Mouse (Mus musculus) embryonic facial prominence, embryonic 14.5 days (tissue): ENCODE results near the gene Efhd2. TPM values are rescaled to one million over a fixed set of nuclear protein-coding genes. Genes with fewer than 3 reads are reported as not detected.

Experiments used
- ATAC-seq: fragments of 200-750 bp; cut with Nextera tagmentation; 2 replicates; pipeline ENCODE4 v1.8.0; 2017; ENCODE audit warnings: low read depth, moderate number of reproducible peaks, moderate TSS enrichment
- DNase-seq: peaks from one replicate; pipeline ENCODE4 v3.0.0-alpha.2; 2015; ENCODE audit warnings: low spot score
- H3K27ac ChIP-seq: fragments of 300-500 bp; sonication (generic); replicated peaks from 2 replicates; pipeline ENCODE4 v1.5.1; 2014; ENCODE audit warnings: low read depth, mild to moderate bottlenecking, low read length, moderate library complexity
- H3K27me3 ChIP-seq: fragments of 300-500 bp; sonication (generic); replicated peaks from 2 replicates; pipeline ENCODE4 v1.6.1; 2014; ENCODE audit warnings: low read length; ENCODE audit not compliant: control insufficient read depth, insufficient read depth
- H3K36me3 ChIP-seq: fragments of 300-500 bp; sonication (generic); 2 replicates; pipeline ENCODE4 v1.6.1; 2014; ENCODE audit warnings: low read length, mixed read lengths; ENCODE audit not compliant: control insufficient read depth, insufficient read depth
- H3K4me1 ChIP-seq: fragments of 300-500 bp; sonication (generic); 2 replicates; pipeline ENCODE4 v1.6.1; 2014; ENCODE audit warnings: antibody characterized with exemption, low read length; ENCODE audit not compliant: control insufficient read depth, insufficient read depth
- H3K4me2 ChIP-seq: fragments of 300-500 bp; sonication (generic); 2 replicates; pipeline ENCODE4 v1.6.1; 2014; ENCODE audit warnings: low read depth, mild to moderate bottlenecking, low read length, moderate library complexity, mixed read lengths
- H3K4me3 ChIP-seq: fragments of 300-500 bp; sonication (generic); 2 replicates; pipeline ENCODE4 v1.5.1; 2014; ENCODE audit warnings: low read depth, mild to moderate bottlenecking, low read length
- H3K9ac ChIP-seq: fragments of 300-500 bp; sonication (generic); 2 replicates; pipeline ENCODE4 v1.6.1; 2014; ENCODE audit warnings: low read depth, mild to moderate bottlenecking, low read length, moderate library complexity, mixed read lengths
- H3K9me3 ChIP-seq: fragments of 300-500 bp; sonication (generic); 2 replicates; pipeline ENCODE4 v1.6.1; 2016; ENCODE audit warnings: low read length; ENCODE audit not compliant: control insufficient read depth
- WGBS: fragments of 180-500 bp; shearing (Covaris S2); extraction: QIAGEN DNeasy Blood & Tissue Kit; methylation state at CpG from one replicate; pipeline ENCODE4 v1.1.7; 2014; 5-methylcytosine and 5-hydroxymethylcytosine counted together
- polyA plus RNA-seq: library from polyadenylated mRNA; unstranded; fragments of >200 nt; fragmentation: Nextera tagmentation; extraction: Ambion mirVana; gene quantifications from 2 replicates; pipeline ENCODE4 v1.2.1, GENCODE M21; 2014

Gene Efhd2
- polyA plus RNA-seq, 1 experiment from 2014 or later = 61.6 TPM

DNA sequence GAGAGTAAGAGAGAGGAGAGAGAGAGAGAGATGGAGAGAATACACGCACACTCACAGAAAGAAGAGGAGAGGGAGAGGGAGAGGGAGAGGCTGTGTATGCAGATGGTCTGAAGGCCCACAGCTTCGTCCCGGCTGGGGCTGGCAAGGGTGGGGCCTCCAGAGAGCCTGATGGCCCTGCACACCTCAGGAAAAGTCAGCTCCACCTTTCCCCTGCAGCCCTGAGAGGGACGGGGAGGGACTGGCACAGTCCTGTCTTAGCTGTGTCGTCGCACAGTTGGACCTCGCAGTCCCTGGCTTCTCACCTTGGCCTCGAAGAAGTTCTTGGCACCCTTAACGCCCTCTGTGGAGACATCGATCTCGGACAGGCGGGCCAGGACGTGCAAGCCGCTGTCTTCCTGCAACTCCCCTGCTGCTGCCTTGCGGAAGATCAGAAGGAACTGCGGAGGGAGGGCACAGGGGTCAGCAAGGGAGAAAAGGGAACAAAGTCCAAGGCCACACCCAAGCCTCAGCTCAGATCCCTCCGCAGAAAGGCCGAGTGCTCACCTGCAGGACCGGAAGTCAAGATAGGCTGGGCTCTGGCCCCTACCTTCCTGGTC lies 14.4 kb downstream of the Efhd2 start:
- H3K4me1 ChIP-seq = no peaks in the 10 kb centered on the region
- no peak overlapping the region for H3K4me2 ChIP-seq
- DNase-seq = no peak
- 68% methylated on average over 15 of the region's 19 CpGs for WGBS
- H3K27ac ChIP-seq = no peak overlapping the region
- ATAC-seq = no peak
- H3K9me3 ChIP-seq = no peaks in the 10 kb centered on the region
- H3K4me3 ChIP-seq = no peak overlapping the region
- H3K9ac ChIP-seq = no peak overlapping the region
- no peaks in the 10 kb centered on the region for H3K27me3 ChIP-seq
- peaks cover 16% of the 10 kb centered on the region; the same call in 1 of the 2 replicates for H3K36me3 ChIP-seq

DNA sequence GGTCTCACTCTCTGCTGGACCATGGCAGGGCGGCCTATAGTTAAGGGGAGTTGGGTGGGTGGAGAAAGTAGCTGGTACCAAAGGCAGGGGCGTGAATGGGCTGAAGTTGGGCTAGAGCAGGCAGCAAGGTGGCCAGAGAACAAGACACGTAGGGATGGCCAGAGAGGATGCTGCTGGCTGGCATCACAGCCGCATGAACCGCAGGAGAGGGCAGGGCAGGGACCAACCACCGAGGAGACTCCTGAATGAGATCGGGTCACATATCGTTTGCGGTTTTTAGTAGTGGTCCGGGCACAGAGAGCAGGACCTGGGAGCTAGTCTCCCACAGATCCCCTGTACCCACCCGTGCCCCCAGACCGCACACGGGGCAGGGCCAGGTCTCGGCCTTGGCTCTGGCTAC lies 15.4 kb downstream of the Efhd2 start:
- H3K4me3 ChIP-seq = no peak overlapping the region
- 90% methylated on average over 11 of the region's 14 CpGs for WGBS

DNA sequence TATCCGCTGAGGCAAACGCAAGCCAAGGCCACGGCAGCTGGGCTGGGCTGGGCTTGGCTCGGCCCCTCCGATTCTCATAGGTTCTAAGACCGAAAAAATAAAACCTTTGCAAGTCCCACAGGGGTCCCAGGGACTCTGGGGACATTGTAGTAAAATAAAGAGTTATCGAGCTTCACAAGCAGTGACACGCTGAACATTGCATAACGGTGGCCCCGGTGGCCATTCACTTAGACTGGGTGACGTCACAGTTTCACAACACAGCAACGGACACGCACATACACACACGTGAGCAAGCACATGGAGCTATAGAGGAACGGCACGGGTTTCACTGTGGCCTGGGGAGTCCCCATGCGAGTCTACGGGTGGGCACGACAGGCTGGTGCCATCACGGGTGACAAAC lies 16.2 kb downstream of the Efhd2 start:
- Histone ChIP-seq H3K4me3 (no peak overlapping the region), H3K27me3 (no peaks in the 10 kb centered on the region), H3K36me3 (peaks cover 16% of the 10 kb centered on the region; the same call in 1 of the 2 replicates), H3K4me1 (no peaks in the 10 kb centered on the region), H3K27ac (no peak overlapping the region), H3K9me3 (no peaks in the 10 kb centered on the region), H3K4me2 (no peak overlapping the region), H3K9ac (no peak overlapping the region)
- WGBS = 87% methylated on average over 20 of the region's 20 CpGs
- DNase-seq (no peak), ATAC-seq (no peak)

More for the DNA sequence above, 15.4 kb downstream of the Efhd2 start:
- Histone ChIP-seq H3K27ac (no peak overlapping the region), H3K36me3 (peaks cover 16% of the 10 kb centered on the region; the same call in 1 of the 2 replicates), H3K9me3 (no peaks in the 10 kb centered on the region), H3K4me2 (no peak overlapping the region), H3K9ac (no peak overlapping the region), H3K27me3 (no peaks in the 10 kb centered on the region), H3K4me1 (no peaks in the 10 kb centered on the region)
- ATAC-seq (no peak), DNase-seq (no peak)

DNA sequence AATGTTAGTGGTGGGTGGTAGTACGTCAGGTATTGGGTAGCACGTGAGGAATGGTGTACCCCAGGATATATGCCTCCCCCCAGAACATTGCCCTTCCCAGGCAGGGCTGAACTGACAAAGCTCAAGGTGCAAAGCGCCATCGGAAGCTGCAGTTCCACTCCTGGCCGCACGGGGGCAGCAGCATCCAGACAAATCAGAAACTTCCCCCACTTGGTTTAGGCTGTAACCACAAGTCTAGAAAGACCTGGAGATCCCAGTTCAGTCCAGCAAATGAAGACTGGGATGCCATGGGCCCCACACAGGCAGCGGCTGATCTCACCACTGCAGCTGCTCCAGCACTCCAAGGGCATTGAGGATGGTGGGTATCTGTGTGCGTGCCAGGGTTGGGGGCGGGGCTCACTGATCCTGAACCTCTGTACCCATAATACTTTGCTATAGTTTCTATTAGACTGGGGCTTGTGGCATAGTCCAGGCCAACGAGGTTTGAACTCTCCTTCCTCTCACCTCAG lies 17.2 kb downstream of the Efhd2 start:
- no peaks in the 10 kb centered on the region for H3K4me1 ChIP-seq
- peaks cover 16% of the 10 kb centered on the region; the same call in 1 of the 2 replicates for H3K36me3 ChIP-seq
- DNase-seq (peak; percentile 83), ATAC-seq (peak; percentile 85)
- WGBS = 13% methylated on average over 10 of the region's 10 CpGs
- H3K9ac ChIP-seq = no peak overlapping the region
- H3K9me3 ChIP-seq = no peaks in the 10 kb centered on the region
- H3K4me2 ChIP-seq = no peak overlapping the region
- H3K27ac ChIP-seq = no peak overlapping the region
- H3K27me3 ChIP-seq = no peaks in the 10 kb centered on the region
- no peak overlapping the region for H3K4me3 ChIP-seq

DNA sequence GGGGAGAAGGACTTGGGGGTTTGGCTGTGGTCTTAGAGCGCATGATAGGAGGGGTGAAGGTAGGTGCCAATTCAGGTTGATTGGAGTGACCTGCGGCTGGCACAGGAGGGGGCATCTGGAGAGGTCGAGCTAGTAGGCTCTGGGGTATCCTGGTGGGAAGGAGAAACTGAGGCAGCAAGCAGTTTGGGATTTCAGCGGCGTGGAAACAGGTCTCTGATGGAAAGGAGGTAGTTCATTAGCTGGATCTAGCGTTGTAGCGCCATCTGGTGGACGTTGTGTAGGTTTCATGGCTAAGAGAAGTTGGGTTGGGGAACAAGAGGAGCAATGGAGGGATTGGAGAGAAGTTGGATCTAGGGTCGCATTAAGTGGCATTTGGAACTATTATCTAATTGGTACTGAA lies 21.3 kb downstream of the Efhd2 start:
- no peak for ATAC-seq
- DNase-seq = peak; percentile 64
- no peaks in the 10 kb centered on the region for H3K36me3 ChIP-seq
- no peaks in the 10 kb centered on the region for H3K9me3 ChIP-seq
- H3K27ac ChIP-seq = no peak overlapping the region
- no peaks in the 10 kb centered on the region for H3K27me3 ChIP-seq
- 76% methylated on average over 9 of the region's 9 CpGs for WGBS
- H3K4me1 ChIP-seq = no peaks in the 10 kb centered on the region
- no peak overlapping the region for H3K9ac ChIP-seq
- H3K4me3 ChIP-seq = no peak overlapping the region
- no peak overlapping the region for H3K4me2 ChIP-seq

DNA sequence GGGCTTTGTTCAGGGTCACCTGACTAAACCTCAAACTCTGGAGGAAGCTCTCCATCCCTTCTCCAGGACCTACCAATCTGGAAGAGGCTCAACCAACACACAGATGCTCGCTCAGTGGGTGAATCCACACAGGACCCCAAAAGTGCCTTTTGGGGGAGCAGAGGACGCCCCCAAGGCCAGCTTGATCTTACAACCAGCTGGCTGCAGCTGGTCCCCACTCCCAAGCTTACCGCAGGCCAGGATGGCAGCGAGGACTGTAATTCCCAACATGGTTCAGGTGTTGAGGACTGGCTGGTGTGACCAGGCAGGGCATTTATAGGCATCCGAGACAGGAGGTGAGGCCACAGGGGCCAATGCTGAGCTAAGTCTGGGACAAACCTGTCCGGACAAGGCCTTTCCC lies 28.7 kb downstream of the Efhd2 start, which contains the start of gene Ctrc:
Gene Ctrc (minus strand): TSS at position 361 of the 400 bp plus-strand sequence.
- Histone ChIP-seq H3K36me3 (no peaks in the 10 kb centered on the region), H3K4me2 (no peak within 1 kb of the TSS), H3K4me3 (no peak within 1 kb of the TSS), H3K9ac (no peak within 1 kb of the TSS), H3K4me1 (no peaks in the 10 kb centered on the region), H3K27ac (no peak within 1 kb of the TSS), H3K9me3 (no peaks in the 10 kb centered on the region), H3K27me3 (no peaks in the 10 kb centered on the region)
- DNase-seq (no peak), ATAC-seq (no peak)
- WGBS = 77% methylated on average over 6 of the region's 6 CpGs

DNA sequence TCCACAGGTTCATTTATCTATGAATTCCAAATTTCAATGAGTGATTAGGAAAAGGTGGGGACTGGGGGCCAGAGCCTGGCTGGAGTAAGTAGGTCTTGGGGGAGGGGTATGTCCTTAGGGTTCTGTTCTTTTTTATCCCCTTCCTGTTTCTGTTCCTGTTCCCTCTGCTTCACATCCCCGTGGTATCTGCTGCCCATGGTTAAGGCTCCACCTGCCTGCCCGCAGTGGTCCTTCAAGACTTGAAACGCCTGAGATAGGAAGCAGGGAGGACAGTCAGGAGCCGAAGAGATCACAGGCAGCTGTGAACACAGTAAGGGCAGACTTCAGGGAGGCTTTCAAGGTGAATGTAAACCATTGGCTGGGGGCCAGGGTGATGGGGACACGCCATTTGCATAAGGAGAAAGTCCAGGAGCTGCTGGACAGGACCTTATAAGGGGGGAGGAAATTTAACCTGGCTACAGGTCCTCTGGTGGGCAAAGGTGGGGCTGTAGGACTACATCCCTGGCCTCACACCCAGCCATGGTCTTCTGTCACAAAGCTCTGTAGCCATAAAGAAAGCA lies 40.1 kb downstream of the Efhd2 start:
- Histone ChIP-seq H3K36me3 (no peaks in the 10 kb centered on the region), H3K9me3 (no peaks in the 10 kb centered on the region), H3K4me3 (no peak overlapping the region), H3K4me2 (no peak overlapping the region), H3K9ac (no peak overlapping the region), H3K27ac (no peak overlapping the region), H3K27me3 (no peaks in the 10 kb centered on the region), H3K4me1 (no peaks in the 10 kb centered on the region)
- ATAC-seq = no peak
- 62% methylated on average over 5 of the region's 5 CpGs for WGBS
- DNase-seq = no peak

DNA sequence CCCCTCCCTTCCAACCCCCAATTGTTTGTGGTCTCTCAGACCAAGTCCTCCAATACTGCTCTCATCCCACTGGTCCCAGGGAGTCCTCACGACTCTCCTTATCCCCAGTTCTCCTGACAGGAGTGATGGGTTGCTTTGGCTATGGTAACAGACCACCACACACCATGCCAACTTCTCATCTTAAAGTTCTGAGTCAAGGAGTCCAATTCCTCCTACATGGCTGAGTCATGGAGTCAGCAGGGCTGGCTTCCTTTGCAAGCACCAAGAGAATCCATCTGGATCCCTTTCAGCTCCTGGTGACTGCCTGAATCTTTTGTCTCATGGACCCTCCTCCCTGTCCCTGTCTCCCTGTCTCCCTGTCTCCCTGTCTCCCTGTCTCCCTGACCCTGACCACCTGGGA lies 40.8 kb downstream of the Efhd2 start:
- no peaks in the 10 kb centered on the region for H3K9me3 ChIP-seq
- ATAC-seq (no peak), DNase-seq (no peak)
- H3K4me2 ChIP-seq = no peak overlapping the region
- WGBS = 14% methylated on average over 1 of the region's 1 CpGs
- H3K27me3 ChIP-seq = no peaks in the 10 kb centered on the region
- no peak overlapping the region for H3K27ac ChIP-seq
- no peak overlapping the region for H3K4me3 ChIP-seq
- no peaks in the 10 kb centered on the region for H3K36me3 ChIP-seq
- no peak overlapping the region for H3K9ac ChIP-seq
- H3K4me1 ChIP-seq = no peaks in the 10 kb centered on the region

DNA sequence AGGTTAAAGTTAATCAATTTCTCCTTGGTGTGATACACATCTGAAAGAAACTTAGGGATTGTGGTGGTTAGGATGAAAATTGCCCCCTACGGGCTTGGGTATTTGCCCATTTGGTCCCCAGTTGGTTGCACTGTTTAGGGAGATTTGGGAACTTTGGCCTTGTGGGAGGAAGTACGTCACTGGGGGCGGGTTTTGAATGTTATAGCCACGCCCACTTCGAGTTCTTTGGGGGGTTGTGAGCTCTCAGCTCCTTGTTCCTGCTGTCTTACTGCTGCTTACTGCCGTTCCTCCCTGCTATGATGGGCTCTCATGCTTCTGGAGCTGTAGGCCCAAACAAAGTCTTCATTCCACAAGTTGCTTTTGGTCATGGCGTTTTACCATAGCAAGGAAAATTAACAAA lies 43.4 kb downstream of the Efhd2 start:
- H3K27ac ChIP-seq = no peak overlapping the region
- H3K27me3 ChIP-seq = no peaks in the 10 kb centered on the region
- no peaks in the 10 kb centered on the region for H3K9me3 ChIP-seq
- H3K4me1 ChIP-seq = no peaks in the 10 kb centered on the region
- no peaks in the 10 kb centered on the region for H3K36me3 ChIP-seq
- ATAC-seq (no peak), DNase-seq (no peak)
- no peak overlapping the region for H3K9ac ChIP-seq
- no peak overlapping the region for H3K4me3 ChIP-seq
- 84% methylated on average over 7 of the region's 7 CpGs for WGBS
- H3K4me2 ChIP-seq = no peak overlapping the region
